ENCODE assay signal across 8 mouse cellular contexts in the genomic region with DNA sequence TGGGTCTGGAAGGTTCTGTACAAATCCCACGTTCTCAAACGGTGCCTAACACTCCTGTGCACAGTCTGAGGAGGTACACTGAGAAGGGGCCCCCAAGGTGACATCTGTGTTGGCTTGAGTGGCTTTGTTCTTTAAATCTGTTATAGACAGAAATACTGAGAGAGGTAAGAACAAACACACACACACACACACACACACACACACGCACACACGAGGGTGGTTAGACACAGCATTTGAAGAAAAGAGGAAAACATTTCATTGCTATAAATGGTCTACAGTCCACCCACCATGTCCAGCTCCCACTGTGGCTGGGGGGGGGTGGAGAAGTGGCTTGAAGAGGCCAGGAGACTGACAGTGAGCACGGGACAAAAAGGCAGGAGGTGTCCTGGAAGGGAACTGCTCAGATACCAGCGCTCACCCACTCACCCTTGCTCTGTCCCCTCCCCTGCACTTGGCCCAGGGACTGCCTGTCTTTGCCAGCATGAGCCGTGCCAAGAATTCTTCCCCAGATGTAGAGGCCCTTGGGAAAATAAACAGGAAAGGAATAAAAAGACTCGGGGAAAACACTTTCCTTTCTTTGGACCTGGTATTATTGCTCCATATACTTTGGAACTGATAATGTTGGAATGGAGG. TPM values are rescaled to one million over a fixed set of nuclear protein-coding genes. Genes with fewer than 3 reads are reported as not detected.
DNase-seq lines count a peak whose midpoint lies in the region.

No protein-coding gene starts in this region.

- DNase-seq in left cerebral cortex, adult 18-20 months (ENCODE audit: low spot score in 2 of 2) = peak; percentile 65 to 75
- DNase-seq in left cerebral cortex, adult 11 months (ENCODE audit: low spot score) = no peak
- peak; percentile 89 for DNase-seq in adrenal gland, postnatal 14 days
- peak; percentile 87 to 90 for DNase-seq in heart, adult 9 months (ENCODE audit: low spot score in 2 of 2)
- DNase-seq in kidney, postnatal 14 days = peak; percentile 88
- peak; percentile 79 for DNase-seq in ovary, adult 18-20 months (ENCODE audit: low spot score)
- no peak for DNase-seq in c-Kit-positive CD71-positive TER-119-positive erythroid progenitor cells, embryonic 14.5 days (ENCODE audit: low spot score)
- no peak for DNase-seq in natural killer cell, adult 2 months (ENCODE audit: low spot score in 2 of 2)

RNA-seq across cellular contexts. Expression of gene Prelp, which starts 5.4 kb away (rescaled TPM):
- total RNA-seq in left cerebral cortex, adult 18-20 months (2021) = 10 to 100 TPM; 12.1 to 13.1 TPM
- total RNA-seq in adrenal gland, postnatal 14 days (2021) = 100 and 111 TPM in 2 replicates

RNA-seq across cellular contexts. Expression of gene Optc, which starts 8.0 kb away (rescaled TPM):
- total RNA-seq in left cerebral cortex, adult 18-20 months (2021) = 1 to 10 TPM in 1 of 2 experiments, under 1 TPM in 1; 0.75 to 1.6 TPM
- 1.2 and 2.1 TPM in 2 replicates for total RNA-seq in adrenal gland, postnatal 14 days (2021)

Comparison
In these comparisons a context has a peak if more than half of its experiments do, and no peak if none do; other contexts are left out.
1. DNase-seq: peak in left cerebral cortex, adult 18-20 months (2 of 2), adrenal gland, postnatal 14 days (single experiment), heart, adult 9 months (2 of 2), kidney, postnatal 14 days (single experiment) and ovary, adult 18-20 months (single experiment); none in left cerebral cortex, adult 11 months (single experiment), c-Kit-positive CD71-positive TER-119-positive erythroid progenitor cells, embryonic 14.5 days (single experiment) and natural killer cell, adult 2 months (0 of 2).